ENCODE assay signal across 16 mouse cellular contexts in genomic region chr14:76341226-76341625, GRCm38 (mm10).
A peak's percentile ranks its signal among the peaks of the same experiment; 100 is the strongest.
DNase-seq lines count a peak whose midpoint lies in the region; ATAC-seq lines count a peak whose summit lies in the region.
"Had no signal": no experiment of that assay in that cellular context is flagged by ENCODE, and none has a peak within 500 bp of the region (broad histone marks: within the 10 kb centered on the region; RNA-seq: fewer than 3 reads in every experiment).

No protein-coding gene starts in this region.

- peak; percentile 46 for DNase-seq in forebrain, embryonic 14.5 days (ENCODE audit: low spot score)
- no peak for DNase-seq in forebrain, embryonic 11.5 days (ENCODE audit: low spot score)
- DNase-seq in forebrain, embryonic 10.5 days (ENCODE audit: extremely low spot score, low spot score), result no peak
- DNase-seq in heart, adult 11 months, result peak; percentile 67
- DNase-seq in heart, adult 18-20 months, result no peak
- DNase-seq in kidney, postnatal 4 days, result no peak
- DNase-seq: adrenal gland, adult 2 months; adrenal gland, postnatal 10 days; adrenal gland, postnatal 25 days; cerebellum, adult 11-12 months; cerebellum, adult 2 months; cerebellum, adult 9-10 months; cerebellum, postnatal 10 days; cerebellum, postnatal 25 days had no signal

- no peak overlapping the region for H3K27ac ChIP-seq in forebrain, embryonic 14.5 days (ENCODE audit: low read depth, low read length)
- no peak overlapping the region for H3K27ac ChIP-seq in forebrain, embryonic 11.5 days (ENCODE audit: low read depth, low read length)
- H3K27ac ChIP-seq in forebrain, embryonic 16.5 days (ENCODE audit: low read length), result no peak overlapping the region
- no peak overlapping the region for H3K27ac ChIP-seq in forebrain, embryonic 10.5 days
- H3K27ac ChIP-seq: embryonic facial prominence, embryonic 12.5 days had no signal

- no peak for ATAC-seq in forebrain, embryonic 14.5 days
- no peak for ATAC-seq in forebrain, embryonic 11.5 days (replicated peaks; ENCODE audit: low FRiP score)
- ATAC-seq in forebrain, embryonic 16.5 days, result peak; percentile 38; the same call in 1 of the 2 replicates

- H3K4me2 ChIP-seq in forebrain, embryonic 14.5 days (ENCODE audit: low read length), result no peak overlapping the region
- H3K4me2 ChIP-seq in forebrain, embryonic 11.5 days (ENCODE audit: low read depth, low read length, severe bottlenecking), result no peak overlapping the region
- no peak overlapping the region for H3K4me2 ChIP-seq in forebrain, embryonic 16.5 days (ENCODE audit: low read length)
- H3K4me2 ChIP-seq: embryonic facial prominence, embryonic 12.5 days had no signal

- WGBS in forebrain, embryonic 14.5 days, result 82% methylated on average over 10 of the region's 10 CpGs
- WGBS in forebrain, embryonic 11.5 days, result 89% methylated on average over 10 of the region's 10 CpGs
- 81% methylated on average over 10 of the region's 10 CpGs for WGBS in forebrain, embryonic 16.5 days
- WGBS in forebrain, embryonic 10.5 days, result 82% methylated on average over 10 of the region's 10 CpGs

- no peaks in the 10 kb centered on the region for H3K27me3 ChIP-seq in forebrain, embryonic 14.5 days (replicated peaks; ENCODE audit: control insufficient read depth, insufficient read depth, low read length)
- H3K27me3 ChIP-seq in forebrain, embryonic 11.5 days (ENCODE audit: control insufficient read depth, insufficient read depth, low read length), result no peaks in the 10 kb centered on the region
- H3K27me3 ChIP-seq in forebrain, embryonic 16.5 days (replicated peaks; ENCODE audit: control insufficient read depth, insufficient read depth, low read length), result no peaks in the 10 kb centered on the region
- H3K27me3 ChIP-seq in forebrain, embryonic 10.5 days (ENCODE audit: poor library complexity, severe bottlenecking), result no peaks in the 10 kb centered on the region
- H3K27me3 ChIP-seq: embryonic facial prominence, embryonic 12.5 days had no signal

- no peaks in the 10 kb centered on the region for H3K36me3 ChIP-seq in forebrain, embryonic 14.5 days (ENCODE audit: control insufficient read depth, insufficient read depth, low read length)
- no peaks in the 10 kb centered on the region for H3K36me3 ChIP-seq in forebrain, embryonic 11.5 days (ENCODE audit: control insufficient read depth, insufficient read depth, low read length)
- H3K36me3 ChIP-seq in forebrain, embryonic 16.5 days (ENCODE audit: control insufficient read depth, insufficient read depth), result no peaks in the 10 kb centered on the region
- no peaks in the 10 kb centered on the region for H3K36me3 ChIP-seq in forebrain, embryonic 10.5 days (replicated peaks)
- H3K36me3 ChIP-seq: embryonic facial prominence, embryonic 12.5 days had no signal

- H3K9me3 ChIP-seq in forebrain, embryonic 14.5 days (replicated peaks; ENCODE audit: control insufficient read depth, low read length), result no peaks in the 10 kb centered on the region
- no peaks in the 10 kb centered on the region for H3K9me3 ChIP-seq in forebrain, embryonic 11.5 days (ENCODE audit: control insufficient read depth, low read length)
- H3K9me3 ChIP-seq in forebrain, embryonic 16.5 days (ENCODE audit: control insufficient read depth, low read length), result no peaks in the 10 kb centered on the region
- H3K9me3 ChIP-seq in forebrain, embryonic 10.5 days, result no peaks in the 10 kb centered on the region
- H3K9me3 ChIP-seq: embryonic facial prominence, embryonic 12.5 days had no signal

- no peaks in the 10 kb centered on the region for H3K4me1 ChIP-seq in forebrain, embryonic 14.5 days (ENCODE audit: control insufficient read depth, insufficient read depth, low read length)
- no peaks in the 10 kb centered on the region for H3K4me1 ChIP-seq in forebrain, embryonic 11.5 days (replicated peaks; ENCODE audit: control insufficient read depth, insufficient read depth, low read length)
- H3K4me1 ChIP-seq in forebrain, embryonic 16.5 days (replicated peaks; ENCODE audit: control insufficient read depth, insufficient read depth, low read length), result no peaks in the 10 kb centered on the region
- H3K4me1 ChIP-seq in forebrain, embryonic 10.5 days, result peaks cover 4% of the 10 kb centered on the region; the same call in 1 of the 2 replicates
- H3K4me1 ChIP-seq: embryonic facial prominence, embryonic 12.5 days had no signal

- no peak overlapping the region for H3K4me3 ChIP-seq in forebrain, embryonic 14.5 days (ENCODE audit: low read depth, low read length)
- no peak overlapping the region for H3K4me3 ChIP-seq in forebrain, embryonic 11.5 days (ENCODE audit: low read depth, low read length)
- H3K4me3 ChIP-seq in forebrain, embryonic 16.5 days (replicated peaks; ENCODE audit: low read length), result no peak overlapping the region
- no peak overlapping the region for H3K4me3 ChIP-seq in forebrain, embryonic 10.5 days
- H3K4me3 ChIP-seq: embryonic facial prominence, embryonic 12.5 days had no signal

- H3K9ac ChIP-seq in forebrain, embryonic 14.5 days (ENCODE audit: low read length), result no peak overlapping the region
- no peak overlapping the region for H3K9ac ChIP-seq in forebrain, embryonic 11.5 days (ENCODE audit: low read length)
- no peak overlapping the region for H3K9ac ChIP-seq in forebrain, embryonic 16.5 days (replicated peaks; ENCODE audit: low read depth, low read length)
- H3K9ac ChIP-seq: embryonic facial prominence, embryonic 12.5 days had no signal

Comparison
In these comparisons a context has a peak if more than half of its experiments do, and no peak if none do; other contexts are left out.
1. DNase-seq: peak in forebrain, embryonic 14.5 days (single experiment) and heart, adult 11 months (single experiment); none in forebrain, embryonic 11.5 days (single experiment), forebrain, embryonic 10.5 days (single experiment), heart, adult 18-20 months (0 of 2) and kidney, postnatal 4 days (0 of 2).